Mouse (Mus musculus) G1E (cell line): Measurements from ENCODE around the gene Podn.

ENCODE experiments used
- CTCF ChIP-seq: IDR thresholded peaks from 2 replicates; pipeline ENCODE4 v1.5.1; 2012; ENCODE audit warnings: low read depth, low read length, inconsistent platforms, mixed read lengths
- GATA1 ChIP-seq: IDR thresholded peaks from 2 replicates; pipeline ENCODE4 v1.6.1; 2012; ENCODE audit warnings: borderline replicate concordance, low read length, inconsistent platforms, mixed read lengths
- TAL1 ChIP-seq: conservative IDR thresholded peaks from 2 replicates; pipeline ENCODE4 v1.6.1; 2012; ENCODE audit warnings: low read depth, low read length, inconsistent platforms, mixed read lengths

- TF ChIP-seq CTCF (no peak), TAL1 (no peak), GATA1 (no peak)
These were observed 110.4 kb downstream of the Podn start for GRCm38 (mm10) chr4:107985812-107986211.
